Mouse (Mus musculus) hindbrain, embryonic 15.5 days (tissue): Measurements from ENCODE around the gene Snx1. TPM values are rescaled to one million over a fixed set of nuclear protein-coding genes. Genes with fewer than 3 reads are reported as not detected.
A peak's percentile ranks its signal among the peaks of the same experiment; 100 is the strongest.

Experiments
- ATAC-seq: fragments of 200-750 bp; cut with Nextera tagmentation; 2 replicates; pipeline ENCODE4 v1.8.0; 2017; ENCODE audit warnings: low read depth, moderate number of reproducible peaks, moderate TSS enrichment; ENCODE audit not compliant: low FRiP score
- H3K27ac ChIP-seq: fragments of 300-500 bp; sonication (generic); replicated peaks from 2 replicates; pipeline ENCODE4 v1.5.1; 2015; ENCODE audit warnings: mild to moderate bottlenecking, inconsistent platforms
- H3K27me3 ChIP-seq: fragments of 300-500 bp; sonication (generic); 2 replicates; pipeline ENCODE4 v1.6.1; 2015; ENCODE audit warnings: control low read depth, inconsistent platforms
- H3K36me3 ChIP-seq: fragments of 300-500 bp; sonication (generic); 2 replicates; pipeline ENCODE4 v1.6.1; 2015; ENCODE audit warnings: control low read depth, inconsistent platforms
- H3K4me1 ChIP-seq: fragments of 300-500 bp; sonication (generic); replicated peaks from 2 replicates; pipeline ENCODE4 v1.6.1; 2015; ENCODE audit warnings: control low read depth, inconsistent platforms
- H3K4me2 ChIP-seq: fragments of 300-500 bp; sonication (generic); 2 replicates; pipeline ENCODE4 v1.6.1; 2015; ENCODE audit warnings: moderate library complexity, mild to moderate bottlenecking, inconsistent platforms
- H3K4me3 ChIP-seq: fragments of 300-500 bp; sonication (generic); 2 replicates; pipeline ENCODE4 v1.5.1; 2015; ENCODE audit warnings: mild to moderate bottlenecking, inconsistent platforms
- H3K9ac ChIP-seq: fragments of 300-500 bp; sonication (generic); 2 replicates; pipeline ENCODE4 v1.6.1; 2015; ENCODE audit warnings: inconsistent platforms
- H3K9me3 ChIP-seq: fragments of 300-500 bp; sonication (generic); 2 replicates; pipeline ENCODE4 v1.6.1; 2016; ENCODE audit warnings: control low read depth, inconsistent platforms
- WGBS: fragments of 180-500 bp; shearing (Covaris S2); methylation state at CpG from one replicate; pipeline ENCODE4 v1.1.7; 2015; 5-methylcytosine and 5-hydroxymethylcytosine counted together
- polyA plus RNA-seq: library from polyadenylated mRNA; unstranded; fragments of >200 nt; fragmentation: Nextera tagmentation; extraction: Ambion mirVana; gene quantifications from 2 replicates; pipeline ENCODE4 v1.2.1, GENCODE M21; 2015

Gene Snx1
- polyA plus RNA-seq, 1 experiment from 2014 or later: 76.7 TPM

GRCm38 (mm10) chr9:66060308-66060647 is 66.1 kb downstream of the Snx1 start:
- H3K9me3 ChIP-seq: no peaks in the 10 kb centered on the region
- peak overlapping the region; percentile 80 for H3K4me2 ChIP-seq
- peak overlapping the region; percentile 87 for H3K27ac ChIP-seq
- no peaks in the 10 kb centered on the region for H3K27me3 ChIP-seq
- H3K9ac ChIP-seq: peak overlapping the region; percentile 87
- ATAC-seq: peak; percentile 77
- H3K4me3 ChIP-seq: peak overlapping the region; percentile 74
- peaks cover 26% of the 10 kb centered on the region for H3K36me3 ChIP-seq
- H3K4me1 ChIP-seq: peaks cover 28% of the 10 kb centered on the region
- under 1% methylated on average over 20 of the region's 20 CpGs for WGBS

GRCm38 (mm10) chr9:66059583-66060307 is 66.6 kb downstream of the Snx1 start, which contains the start of gene Ppib:
Gene Ppib, plus strand, starts transcription at chr9:66060222.
- Histone ChIP-seq H3K27ac (peak within 1 kb of the TSS; percentile 87), H3K4me3 (peak within 1 kb of the TSS; percentile 74), H3K36me3 (peaks cover 23% of the 10 kb centered on the region), H3K4me2 (peak within 1 kb of the TSS; percentile 80), H3K9ac (peak within 1 kb of the TSS; percentile 87), H3K27me3 (no peaks in the 10 kb centered on the region), H3K4me1 (peaks cover 28% of the 10 kb centered on the region), H3K9me3 (no peaks in the 10 kb centered on the region)
- ATAC-seq: peak; percentile 97
- under 1% methylated on average over 51 of the region's 51 CpGs for WGBS

- no peak overlapping the region for H3K4me2 ChIP-seq
- no peak overlapping the region for H3K27ac ChIP-seq
- no peak for ATAC-seq
- 41% methylated on average over 1 of the region's 1 CpGs for WGBS
- no peaks in the 10 kb centered on the region for H3K4me1 ChIP-seq
- no peak overlapping the region for H3K9ac ChIP-seq
- no peak overlapping the region for H3K4me3 ChIP-seq
- no peaks in the 10 kb centered on the region for H3K27me3 ChIP-seq
- H3K9me3 ChIP-seq: no peaks in the 10 kb centered on the region
- H3K36me3 ChIP-seq: no peaks in the 10 kb centered on the region
These were observed 72.8 kb downstream of the Snx1 start for GRCm38 (mm10) chr9:66053620-66054019.

- H3K4me1 ChIP-seq: no peaks in the 10 kb centered on the region
- no peak overlapping the region for H3K27ac ChIP-seq
- WGBS: 96% methylated on average over 1 of the region's 1 CpGs
- no peak for ATAC-seq
- no peak overlapping the region for H3K9ac ChIP-seq
- H3K9me3 ChIP-seq: no peaks in the 10 kb centered on the region
- H3K4me3 ChIP-seq: no peak overlapping the region
- no peaks in the 10 kb centered on the region for H3K27me3 ChIP-seq
- H3K36me3 ChIP-seq: no peaks in the 10 kb centered on the region
- no peak overlapping the region for H3K4me2 ChIP-seq
These were observed 73.7 kb downstream of the Snx1 start for GRCm38 (mm10) chr9:66052731-66053130.

- no peak for ATAC-seq
- Histone ChIP-seq H3K9ac (no peak overlapping the region), H3K4me3 (no peak overlapping the region), H3K4me2 (no peak overlapping the region), H3K36me3 (no peaks in the 10 kb centered on the region), H3K4me1 (no peaks in the 10 kb centered on the region), H3K27me3 (no peaks in the 10 kb centered on the region), H3K27ac (no peak overlapping the region), H3K9me3 (no peaks in the 10 kb centered on the region)
- 73% methylated on average over 4 of the region's 4 CpGs for WGBS
These were observed 74.9 kb downstream of the Snx1 start for GRCm38 (mm10) chr9:66051493-66051892.

GRCm38 (mm10) chr9:66049931-66050601 is 76.3 kb downstream of the Snx1 start:
- no peak for ATAC-seq
- H3K27ac ChIP-seq: no peak overlapping the region
- H3K4me2 ChIP-seq: no peak overlapping the region
- no peaks in the 10 kb centered on the region for H3K4me1 ChIP-seq
- H3K9ac ChIP-seq: no peak overlapping the region
- H3K27me3 ChIP-seq: no peaks in the 10 kb centered on the region
- H3K4me3 ChIP-seq: no peak overlapping the region
- 66% methylated on average over 6 of the region's 6 CpGs for WGBS
- H3K9me3 ChIP-seq: no peaks in the 10 kb centered on the region
- H3K36me3 ChIP-seq: no peaks in the 10 kb centered on the region

GRCm38 (mm10) chr9:66043241-66043640 is 83.1 kb downstream of the Snx1 start:
- H3K9ac ChIP-seq: no peak overlapping the region
- H3K4me1 ChIP-seq: no peaks in the 10 kb centered on the region
- H3K4me3 ChIP-seq: no peak overlapping the region
- no peak overlapping the region for H3K27ac ChIP-seq
- no peak for ATAC-seq
- H3K9me3 ChIP-seq: no peaks in the 10 kb centered on the region
- H3K27me3 ChIP-seq: no peaks in the 10 kb centered on the region
- no peak overlapping the region for H3K4me2 ChIP-seq
- no peaks in the 10 kb centered on the region for H3K36me3 ChIP-seq
- 99% methylated on average over 3 of the region's 3 CpGs for WGBS

GRCm38 (mm10) chr9:66042331-66042730 is 84.1 kb downstream of the Snx1 start:
- Histone ChIP-seq H3K36me3 (no peaks in the 10 kb centered on the region), H3K4me2 (no peak overlapping the region), H3K9ac (no peak overlapping the region), H3K9me3 (no peaks in the 10 kb centered on the region), H3K27ac (no peak overlapping the region), H3K27me3 (no peaks in the 10 kb centered on the region), H3K4me3 (no peak overlapping the region), H3K4me1 (no peaks in the 10 kb centered on the region)
- ATAC-seq: no peak
- WGBS: 92% methylated on average over 4 of the region's 4 CpGs

- no peak for ATAC-seq
- Histone ChIP-seq H3K9ac (no peak overlapping the region), H3K36me3 (0 out of 2 replicates have a peak, but pooled peaks cover 3% of the 10 kb centered on the region), H3K9me3 (no peaks in the 10 kb centered on the region), H3K4me2 (no peak overlapping the region), H3K27me3 (no peaks in the 10 kb centered on the region), H3K27ac (no peak overlapping the region), H3K4me1 (no peaks in the 10 kb centered on the region), H3K4me3 (no peak overlapping the region)
- 83% methylated on average over 3 of the region's 3 CpGs for WGBS
These were observed 85.6 kb downstream of the Snx1 start for GRCm38 (mm10) chr9:66040801-66041200.

- 91% methylated on average over 4 of the region's 4 CpGs for WGBS
- Histone ChIP-seq H3K27ac (no peak overlapping the region), H3K4me3 (no peak overlapping the region), H3K4me2 (no peak overlapping the region), H3K4me1 (no peaks in the 10 kb centered on the region), H3K9me3 (no peaks in the 10 kb centered on the region), H3K9ac (no peak overlapping the region), H3K27me3 (no peaks in the 10 kb centered on the region), H3K36me3 (0 out of 2 replicates have a peak, but pooled peaks cover 3% of the 10 kb centered on the region)
- ATAC-seq: no peak
These were observed 87.1 kb downstream of the Snx1 start for GRCm38 (mm10) chr9:66039290-66039689.

- no peak overlapping the region for H3K27ac ChIP-seq
- H3K27me3 ChIP-seq: no peaks in the 10 kb centered on the region
- ATAC-seq: no peak
- 97% methylated on average over 4 of the region's 4 CpGs for WGBS
- H3K36me3 ChIP-seq: 0 out of 2 replicates have a peak, but pooled peaks cover 3% of the 10 kb centered on the region
- no peaks in the 10 kb centered on the region for H3K9me3 ChIP-seq
- no peak overlapping the region for H3K9ac ChIP-seq
- no peaks in the 10 kb centered on the region for H3K4me1 ChIP-seq
- no peak overlapping the region for H3K4me3 ChIP-seq
- H3K4me2 ChIP-seq: no peak overlapping the region
These were observed 87.8 kb downstream of the Snx1 start for GRCm38 (mm10) chr9:66038581-66038980.
